In genomic region chr10:37141621-37142020, GRCm38 (mm10) we compare ENCODE assay signal across 8 mouse cellular contexts. TPM values are rescaled to one million over a fixed set of nuclear protein-coding genes. Genes with fewer than 3 reads are reported as not detected.
DNase-seq lines count a peak whose midpoint lies in the region; ATAC-seq and TF ChIP-seq lines count a peak whose summit lies in the region.

No protein-coding gene starts in this region.

- H3K9me3 ChIP-seq in limb, embryonic 12.5 days: no peaks in the 10 kb centered on the region
- no peaks in the 10 kb centered on the region for H3K9me3 ChIP-seq in stomach, embryonic 16.5 days (replicated peaks; ENCODE audit: control insufficient read depth, low read length)

- intact Hi-C loops in gastrocnemius, adult 2 months (cut with DNase I): loop anchor here (10.0 kb wide), 1 partner anchor 343 kb away; no protein-coding TSS in a partner anchor

- no peak for TF ChIP-seq CTCF in gastrocnemius, adult 2 months (IDR thresholded peaks at IDR 0.05)
- no peak for TF ChIP-seq CTCF in embryonic fibroblast, embryonic 13.5 days (IDR thresholded peaks at IDR 0.05; ENCODE audit: borderline replicate concordance, insufficient read depth, low read length)

- peak overlapping the region; percentile 97 for H3K27ac ChIP-seq in gastrocnemius, adult 2 months
- H3K27ac ChIP-seq in embryonic fibroblast, embryonic 13.5 days (ENCODE audit: insufficient read depth, low read length): peak overlapping the region; percentile 50
- peak overlapping the region; percentile 99 for H3K27ac ChIP-seq in limb, embryonic 12.5 days
- peak overlapping the region; percentile 99 for H3K27ac ChIP-seq in stomach, embryonic 16.5 days (ENCODE audit: low read length)

- peak overlapping the region; percentile 77 for H3K4me3 ChIP-seq in gastrocnemius, adult 2 months
- H3K4me3 ChIP-seq in embryonic fibroblast, embryonic 13.5 days (ENCODE audit: insufficient read depth, low read length): peak overlapping the region; percentile 11
- peak overlapping the region; percentile 98 for H3K4me3 ChIP-seq in limb, embryonic 12.5 days (replicated peaks)
- peak overlapping the region; percentile 87 for H3K4me3 ChIP-seq in stomach, embryonic 16.5 days (replicated peaks; ENCODE audit: low read length)

- H3K36me3 ChIP-seq in limb, embryonic 12.5 days: peaks cover under 1% of the 10 kb centered on the region; the same call in 1 of the 2 replicates
- H3K36me3 ChIP-seq in stomach, embryonic 16.5 days (ENCODE audit: control insufficient read depth, insufficient read depth, low read length): no peaks in the 10 kb centered on the region

- no peaks in the 10 kb centered on the region; the same call in 1 of the 2 replicates for H3K4me1 ChIP-seq in embryonic fibroblast, embryonic 13.5 days (ENCODE audit: control insufficient read depth, insufficient read depth, low read length)
- peaks cover 4% of the 10 kb centered on the region; the same call in 1 of the 2 replicates for H3K4me1 ChIP-seq in limb, embryonic 12.5 days (replicated peaks)
- peaks cover 7% of the 10 kb centered on the region for H3K4me1 ChIP-seq in stomach, embryonic 16.5 days (ENCODE audit: control insufficient read depth, insufficient read depth, low read length)

- WGBS in limb, embryonic 12.5 days: 62% methylated on average over 4 of the region's 4 CpGs
- 64% methylated on average over 4 of the region's 4 CpGs for WGBS in stomach, embryonic 16.5 days

- TF ChIP-seq POLR2A in embryonic fibroblast, embryonic 13.5 days (IDR thresholded peaks at IDR 0.05; ENCODE audit: low read depth, low read length): peak; percentile 23; the same call in 1 of the 2 replicates

- no peaks in the 10 kb centered on the region for H3K27me3 ChIP-seq in limb, embryonic 12.5 days
- no peaks in the 10 kb centered on the region for H3K27me3 ChIP-seq in stomach, embryonic 16.5 days (ENCODE audit: control insufficient read depth, insufficient read depth, low read length)

- peak overlapping the region; percentile 76; the same call in 1 of the 2 replicates for H3K9ac ChIP-seq in limb, embryonic 12.5 days (replicated peaks)
- H3K9ac ChIP-seq in stomach, embryonic 16.5 days (ENCODE audit: low read length): peak overlapping the region; percentile 83

- no peak for ATAC-seq in limb, embryonic 12.5 days (ENCODE audit: insufficient number of reproducible peaks, insufficient read depth, low FRiP score, low TSS enrichment, low read depth)
- ATAC-seq in stomach, embryonic 16.5 days (ENCODE audit: insufficient read depth, low FRiP score): no peak

- H3K4me2 ChIP-seq in limb, embryonic 12.5 days: peak overlapping the region; percentile 76
- H3K4me2 ChIP-seq in stomach, embryonic 16.5 days (ENCODE audit: low read depth, low read length): peak overlapping the region; percentile 90

- no peak for DNase-seq in gastrocnemius, adult 2 months
- DNase-seq in gastrocnemius, adult 18-20 months (ENCODE audit: low spot score): no peak
- DNase-seq in A20 (ENCODE audit: low read depth, low spot score): peak; percentile 7
- no peak for DNase-seq in embryo, embryonic 9.5 days (ENCODE audit: extremely low spot score)
- DNase-seq in B cell, adult 2 months: no peak

RNA-seq across cellular contexts. Expression of gene Marcks, which starts 2.9 kb away (rescaled TPM):
- 10 to 100 TPM; 12.9 to 26.6 TPM for total RNA-seq in gastrocnemius, adult 2 months (2021)
- total RNA-seq in gastrocnemius, adult 18-20 months (2021): 10 to 100 TPM; 16.4 to 21.0 TPM
- polyA plus RNA-seq in embryonic fibroblast, embryonic 13.5 days (2011; ENCODE audit: insufficient read length, low read depth, missing spikeins): 291 and 633 TPM in 2 replicates
- polyA plus RNA-seq in limb, embryonic 12.5 days (2016; fragmentation: Nextera tagmentation; extraction: Ambion mirVana): 182 and 199 TPM in 2 replicates
- polyA plus RNA-seq in stomach, embryonic 16.5 days (2015; fragmentation: Nextera tagmentation; extraction: Ambion mirVana): 66.3 and 78.1 TPM in 2 replicates

Comparison
In these comparisons a context has a peak if more than half of its experiments do, and no peak if none do; other contexts are left out.
1. H3K4me3 ChIP-seq: peak in every context shown above with its lines; median percentile 98 in limb, embryonic 12.5 days; 87 in stomach, embryonic 16.5 days; 77 in gastrocnemius, adult 2 months; 11 in embryonic fibroblast, embryonic 13.5 days.